Mouse (Mus musculus) mature B cell (primary cell): ENCODE measurements around the gene Tes.

Source experiments
- in situ Hi-C: fragments of 300-500 bp; cut with MboI; formaldehyde crosslinking; loops from 2 replicates; pipeline ENCODE4 v1.14.3; 2019

Tes gene

DNA sequence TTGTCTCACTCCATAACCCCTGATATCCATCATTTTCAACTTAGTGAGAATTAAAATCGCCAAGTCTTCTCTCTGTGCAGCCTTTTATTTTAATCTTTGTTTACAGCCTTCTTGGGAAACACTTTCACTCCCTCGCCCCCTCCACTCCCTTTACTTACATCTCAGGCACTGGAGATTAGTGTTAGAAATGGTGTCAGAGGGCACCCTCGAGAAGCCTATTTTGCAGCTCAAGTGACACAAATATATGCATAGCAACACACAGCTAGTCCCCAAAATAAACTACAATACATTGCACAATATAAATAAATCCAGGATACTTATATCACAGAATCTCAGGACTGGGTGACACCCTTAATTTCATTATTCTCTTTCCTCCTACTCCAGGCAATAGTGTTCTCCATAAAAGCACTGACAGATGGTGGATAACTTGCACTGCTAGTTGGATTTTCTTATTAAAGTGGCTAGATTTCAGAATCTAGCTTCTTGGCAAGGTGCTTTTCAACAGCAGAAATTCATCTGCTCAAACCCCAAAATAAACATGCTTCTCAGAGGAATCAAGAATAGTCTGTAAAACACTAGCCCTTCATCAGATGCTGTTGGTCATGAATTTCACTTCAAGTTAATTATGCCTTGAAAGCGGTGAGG lies 86.2 kb downstream of the Tes start:
- in situ Hi-C loops, result no loop called here

DNA sequence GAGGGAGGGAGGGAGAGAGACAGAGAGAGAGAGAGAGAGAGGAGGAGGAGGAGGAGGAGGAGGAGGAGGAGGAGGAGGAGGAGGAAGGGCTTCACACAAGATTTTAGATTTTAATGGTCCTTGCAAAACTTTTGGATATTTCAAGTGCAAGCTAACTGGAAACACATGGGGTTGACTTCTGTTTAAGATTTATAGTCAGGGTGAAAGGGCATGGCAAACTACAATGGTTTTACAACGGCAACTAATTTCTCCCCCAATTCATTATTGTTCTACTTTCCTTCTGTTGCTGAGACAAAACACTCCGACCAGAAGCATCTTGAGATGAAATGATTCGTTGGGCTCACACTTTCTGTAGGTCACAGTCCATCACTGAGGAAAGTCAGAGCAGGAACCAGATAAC lies 87.6 kb downstream of the Tes start:
- in situ Hi-C loops, result no loop called here
